Mouse (Mus musculus) liver, embryonic 14.5 days (tissue): ENCODE measurements at regions not wholly inside any gene's neighbourhood (a gene's known extent, or its start where the extent isn't known, plus 50 kb on each side); places are given as distances from the start of the nearest gene placed in this dataset.

Experiments
- ATAC-seq: fragments of 200-750 bp; cut with Nextera tagmentation; 2 replicates; pipeline ENCODE4 v1.8.0; 2017; ENCODE audit warnings: moderate number of reproducible peaks, mild to moderate bottlenecking, moderate library complexity; ENCODE audit not compliant: insufficient read depth
- DNase-seq, 3 experiments: peaks; one replicate each; pipeline ENCODE4 v3.0.0-alpha.2; 2012 to 2013; ENCODE audit warnings: low read depth in 3 of 3, low spot score in 3 of 3
- H3K27ac ChIP-seq: fragments of 300-500 bp; sonication (generic); 2 replicates; pipeline ENCODE4 v1.5.1; 2014; ENCODE audit warnings: moderate library complexity, mild to moderate bottlenecking, control low read depth, inconsistent platforms
- H3K27me3 ChIP-seq: fragments of 300-500 bp; sonication (generic); 2 replicates; pipeline ENCODE4 v1.6.1; 2014; ENCODE audit warnings: mild to moderate bottlenecking, low read length, moderate library complexity; ENCODE audit not compliant: control insufficient read depth, insufficient read depth
- H3K36me3 ChIP-seq: fragments of 300-500 bp; sonication (generic); replicated peaks from 2 replicates; pipeline ENCODE4 v1.6.1; 2014; ENCODE audit warnings: low read depth; ENCODE audit not compliant: control insufficient read depth, insufficient read depth
- H3K4me1 ChIP-seq, 2 experiments: fragments of 200-500 bp in 1 of 2; fragments of 300-500 bp in 1 of 2; sonication (generic) in 1 of 2; replicated peaks; 2 replicates each; pipeline ENCODE4 v1.6.1; 2012 to 2014; ENCODE audit warnings: antibody characterized with exemption in 1 of 2, inconsistent platforms in 1 of 2, low read length in 1 of 2; ENCODE audit not compliant: control insufficient read depth in 2 of 2, insufficient read depth in 2 of 2
- H3K4me2 ChIP-seq: fragments of 300-500 bp; sonication (generic); 2 replicates; pipeline ENCODE4 v1.6.1; 2014; ENCODE audit warnings: low read depth, mild to moderate bottlenecking, control low read depth, moderate library complexity
- H3K4me3 ChIP-seq, 2 experiments: fragments of 200-500 bp in 1 of 2; fragments of 300-500 bp in 1 of 2; sonication (generic) in 1 of 2; 2 replicates each; pipeline ENCODE4 v1.5.1; 2012 to 2014; ENCODE audit warnings: low read depth in 2 of 2, low read length in 2 of 2, mild to moderate bottlenecking in 2 of 2, control low read depth in 1 of 2, inconsistent platforms in 1 of 2, moderate library complexity in 1 of 2; ENCODE audit not compliant: insufficient read depth in 1 of 2
- H3K9ac ChIP-seq: fragments of 300-500 bp; sonication (generic); replicated peaks from 2 replicates; pipeline ENCODE4 v1.6.1; 2014; ENCODE audit warnings: mild to moderate bottlenecking, control low read depth, moderate library complexity
- H3K9me3 ChIP-seq: fragments of 300-500 bp; sonication (generic); 2 replicates; pipeline ENCODE4 v1.6.1; 2016; ENCODE audit warnings: low read length, mixed read lengths; ENCODE audit not compliant: control insufficient read depth
- CTCF ChIP-seq: IDR thresholded peaks from 2 replicates; pipeline ENCODE4 v1.5.1; 2016; ENCODE audit warnings: antibody characterized with exemption, low read depth, control low read depth
- EP300 ChIP-seq: IDR thresholded peaks from 2 replicates; pipeline ENCODE4 v1.6.1; 2016; ENCODE audit warnings: antibody characterized with exemption, low read depth
- WGBS: fragments of 180-500 bp; shearing (Covaris S2); extraction: QIAGEN DNeasy Blood & Tissue Kit; methylation state at CpG from one replicate; pipeline ENCODE4 v1.1.7; 2014; ENCODE audit not compliant: insufficient replicate concordance; 5-methylcytosine and 5-hydroxymethylcytosine counted together

DNA sequence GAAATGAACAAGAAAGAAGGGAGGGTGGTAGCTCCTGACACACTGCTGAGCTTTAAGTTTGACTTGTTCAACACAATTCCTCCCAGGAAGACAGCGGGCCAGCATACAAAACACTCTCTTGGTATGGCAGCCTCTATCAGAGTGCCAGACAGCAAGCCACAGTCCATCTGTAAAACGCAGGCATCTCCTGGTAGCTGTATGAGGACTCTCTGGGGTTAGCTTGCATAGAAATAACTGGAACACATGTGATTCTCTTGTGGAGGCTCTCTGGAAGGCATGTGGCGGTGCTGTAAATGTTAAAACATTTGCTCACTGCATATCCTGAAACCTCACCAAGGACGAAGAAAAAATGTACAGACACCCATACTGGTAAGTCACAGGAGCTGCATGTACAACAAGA is 247.9 kb upstream of the Shh start:
- no peak overlapping the region for H3K27ac ChIP-seq
- no peaks in the 10 kb centered on the region for H3K4me1 ChIP-seq
- TF ChIP-seq EP300 (no peak), CTCF (no peak)
- H3K4me2 ChIP-seq, result no peak overlapping the region
- H3K9ac ChIP-seq, result no peak overlapping the region
- DNase-seq (no peak), ATAC-seq (no peak)
- no peak overlapping the region for H3K4me3 ChIP-seq
- H3K36me3 ChIP-seq, result no peaks in the 10 kb centered on the region
- WGBS, result 62% methylated on average over 4 of the region's 4 CpGs
- no peaks in the 10 kb centered on the region for H3K9me3 ChIP-seq
- H3K27me3 ChIP-seq, result no peaks in the 10 kb centered on the region

DNA sequence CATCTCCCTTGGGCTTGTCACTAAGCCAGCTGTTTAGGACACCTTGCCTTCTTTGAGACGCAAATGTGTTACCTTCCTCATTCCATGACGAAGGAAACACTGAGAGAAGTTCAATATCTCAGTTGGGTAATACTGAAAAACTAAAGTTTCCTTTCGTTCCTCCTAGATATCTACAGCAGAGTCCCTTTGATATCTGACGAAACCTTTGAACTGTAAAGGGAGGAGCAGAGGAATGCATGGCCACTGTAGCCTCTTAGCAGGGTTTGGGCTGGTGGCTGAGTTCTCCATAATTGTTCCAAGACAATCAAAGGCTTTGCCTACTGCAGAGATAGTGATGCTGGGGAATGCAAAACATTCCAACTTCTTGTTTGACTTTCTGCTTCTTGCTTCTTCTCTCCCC is 243.5 kb upstream of the Shh start:
- Histone ChIP-seq H3K4me2 (no peak overlapping the region), H3K9me3 (no peaks in the 10 kb centered on the region), H3K4me3 (no peak overlapping the region), H3K27me3 (no peaks in the 10 kb centered on the region), H3K4me1 (no peaks in the 10 kb centered on the region), H3K9ac (no peak overlapping the region), H3K36me3 (no peaks in the 10 kb centered on the region), H3K27ac (no peak overlapping the region)
- TF ChIP-seq CTCF (no peak), EP300 (no peak)
- WGBS, result 30% methylated on average over 4 of the region's 4 CpGs
- DNase-seq (no peak), ATAC-seq (no peak)

DNA sequence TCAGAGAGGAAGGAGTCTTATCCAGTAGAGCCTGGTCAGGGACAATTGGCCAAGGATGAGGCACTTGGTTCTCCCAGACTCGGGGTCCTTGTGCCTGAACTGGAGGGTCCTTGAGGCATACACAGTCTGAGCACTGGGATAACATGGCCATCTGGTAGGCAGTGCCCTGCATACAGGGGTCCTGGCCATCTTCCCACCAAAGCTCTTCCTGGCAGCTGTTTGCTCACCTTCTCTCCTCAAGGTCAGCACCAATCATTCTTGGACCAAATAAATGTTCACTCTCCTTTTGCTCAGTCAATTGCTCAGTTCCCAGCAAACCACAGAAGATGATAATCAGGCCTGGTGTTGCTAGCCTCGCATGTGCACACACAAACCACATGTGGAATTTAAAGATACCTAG is 242.6 kb upstream of the Shh start:
- ATAC-seq, result no peak
- WGBS, result 40% methylated on average over 2 of the region's 2 CpGs
- TF ChIP-seq CTCF (no peak), EP300 (no peak)

DNA sequence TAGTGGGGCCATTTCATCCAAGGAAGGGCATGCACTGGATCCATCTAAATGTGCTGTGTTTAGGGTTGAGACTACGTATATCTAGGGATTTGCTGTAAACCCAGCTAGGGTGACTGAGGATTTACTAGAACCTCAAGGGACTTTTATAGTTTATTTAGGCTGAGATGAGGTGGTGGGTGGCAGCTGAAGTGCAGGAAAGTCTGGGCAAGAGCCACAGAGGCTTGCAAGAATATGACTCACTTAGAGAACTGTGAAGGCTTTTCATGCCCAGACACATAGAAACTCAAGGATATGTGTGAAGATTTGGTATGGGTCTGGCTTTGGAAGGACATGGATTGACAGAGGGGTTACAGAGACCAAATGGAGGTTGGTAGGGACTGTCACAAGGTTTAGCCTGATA is 237.3 kb upstream of the Shh start:
- no peaks in the 10 kb centered on the region for H3K9me3 ChIP-seq
- H3K9ac ChIP-seq, result no peak overlapping the region
- no peak overlapping the region for H3K27ac ChIP-seq
- no peak overlapping the region for H3K4me3 ChIP-seq
- WGBS, result 56% methylated on average over 1 of the region's 1 CpGs
- H3K4me2 ChIP-seq, result no peak overlapping the region
- TF ChIP-seq EP300 (no peak), CTCF (no peak)
- no peaks in the 10 kb centered on the region for H3K4me1 ChIP-seq
- ATAC-seq (no peak), DNase-seq (no peak)
- no peaks in the 10 kb centered on the region for H3K27me3 ChIP-seq
- H3K36me3 ChIP-seq, result no peaks in the 10 kb centered on the region

More for the DNA sequence above, 242.6 kb upstream of the Shh start:
- H3K27me3 ChIP-seq, result no peaks in the 10 kb centered on the region
- no peak overlapping the region for H3K9ac ChIP-seq
- H3K4me1 ChIP-seq, result no peaks in the 10 kb centered on the region
- H3K36me3 ChIP-seq, result no peaks in the 10 kb centered on the region
- no peak for DNase-seq
- H3K4me3 ChIP-seq, result no peak overlapping the region
- H3K4me2 ChIP-seq, result no peak overlapping the region
- no peak overlapping the region for H3K27ac ChIP-seq
- no peaks in the 10 kb centered on the region for H3K9me3 ChIP-seq

DNA sequence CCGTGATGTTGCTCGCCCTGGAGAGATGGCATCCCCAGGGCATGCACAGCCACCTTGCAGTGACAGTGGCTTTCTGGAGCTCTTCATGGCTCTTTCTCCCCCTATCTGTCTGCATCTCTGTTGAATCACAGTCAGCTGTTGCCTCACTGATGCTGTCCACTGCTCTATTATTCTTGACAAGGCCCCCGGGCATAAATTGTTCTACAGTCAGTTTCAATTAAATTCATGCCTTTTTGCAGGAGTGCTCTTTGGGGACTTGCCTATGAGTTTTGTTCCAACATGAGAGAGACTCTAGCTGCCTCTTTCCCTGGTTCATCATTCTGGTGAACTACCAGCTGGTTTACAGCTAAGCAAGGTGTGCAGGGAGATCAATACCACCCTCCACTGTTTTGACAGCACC is 229.9 kb upstream of the Shh start:
- no peak overlapping the region for H3K4me3 ChIP-seq
- 61% methylated on average over 3 of the region's 3 CpGs for WGBS

More for the DNA sequence above, 229.9 kb upstream of the Shh start:
- Histone ChIP-seq H3K4me2 (no peak overlapping the region), H3K27me3 (no peaks in the 10 kb centered on the region), H3K27ac (no peak overlapping the region), H3K36me3 (no peaks in the 10 kb centered on the region), H3K9ac (no peak overlapping the region), H3K4me1 (no peaks in the 10 kb centered on the region), H3K9me3 (no peaks in the 10 kb centered on the region)
- no peak for ATAC-seq
- TF ChIP-seq EP300 (no peak), CTCF (no peak)
- DNase-seq, result no peak
